Mouse (Mus musculus): Measurements from ENCODE around the gene Cryzl1.
A peak's percentile ranks its signal among the peaks of the same experiment; 100 is the strongest.

DNA sequence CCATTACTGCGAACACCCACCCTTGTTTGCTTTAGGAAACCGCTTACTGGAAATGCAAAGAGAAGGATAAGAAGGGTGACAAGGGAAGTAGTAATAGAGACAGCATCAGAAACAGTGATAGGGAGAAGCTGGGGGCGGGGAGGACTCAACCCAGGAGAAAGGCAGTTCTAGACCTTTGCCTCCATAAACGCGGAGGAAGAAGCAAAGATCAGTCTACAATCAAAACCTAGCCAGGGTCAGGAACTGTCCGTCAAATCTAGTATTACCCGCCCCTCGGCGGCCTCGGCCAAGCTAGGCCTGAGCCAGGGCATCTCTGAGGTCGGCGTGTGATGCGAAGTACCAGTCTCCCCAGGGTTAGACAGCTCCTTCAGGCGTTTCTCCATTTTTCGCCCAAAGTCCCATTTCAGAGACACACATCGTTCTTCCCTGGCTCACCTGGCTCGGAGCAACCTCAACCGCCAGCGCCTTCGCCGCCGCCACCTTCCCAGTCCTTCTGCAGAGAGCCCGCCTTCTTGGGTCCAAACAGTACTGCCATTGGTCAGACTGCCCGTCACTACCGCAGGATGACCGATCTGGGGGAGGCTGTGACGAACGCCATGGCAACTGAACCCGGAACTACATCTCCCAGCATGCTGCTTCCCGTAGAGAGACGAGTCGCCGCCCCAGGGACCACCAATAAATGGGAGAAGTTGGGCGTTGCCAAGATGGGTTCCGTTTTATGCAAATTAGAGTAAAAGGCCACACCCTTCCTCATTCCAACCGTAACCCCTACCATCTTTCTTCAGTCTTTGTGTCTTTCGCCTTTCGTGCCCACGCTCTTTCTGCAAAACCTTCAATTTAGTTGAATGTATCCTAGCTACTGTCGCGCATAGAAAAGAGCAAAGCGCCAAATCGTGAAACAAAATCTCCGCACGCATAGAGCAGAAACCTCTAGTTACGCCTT lies at the start of gene Cryzl1:
- TF ChIP-seq POLR2A (IDR thresholded peaks at IDR 0.05; ENCODE audit: control insufficient read depth, low read depth, low read length) (peak; percentile 71), CTCF (IDR thresholded peaks at IDR 0.05; ENCODE audit: control insufficient read depth, insufficient read depth, insufficient replicate concordance, low read depth, low read length) (0 out of 2 replicates have a peak, but pooled peaks have one; percentile 4)

Measured in testis, adult 2 months (tissue).